Comparison of ENCODE assay signal across 8 mouse cellular contexts in the genomic region with DNA sequence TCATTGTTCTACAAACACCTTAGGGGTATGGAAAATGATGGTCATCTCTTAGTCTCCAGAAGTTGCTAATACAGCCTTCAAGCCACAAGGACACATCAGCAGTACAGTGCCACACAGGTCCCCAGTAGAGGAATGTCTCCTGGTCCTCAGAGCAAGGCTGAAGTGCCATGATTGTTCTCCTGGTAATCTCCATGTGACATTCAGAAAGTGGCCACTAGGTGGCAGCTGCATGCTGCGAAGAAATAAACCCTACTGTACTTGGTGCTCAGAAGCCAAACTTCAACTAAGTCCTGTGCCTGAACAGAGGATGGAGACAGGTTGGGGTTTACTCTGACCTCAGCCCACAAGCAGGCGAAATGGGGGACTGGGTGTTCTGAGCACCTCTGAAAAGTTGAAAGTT. TPM values are rescaled to one million over a fixed set of nuclear protein-coding genes. Genes with fewer than 3 reads are reported as not detected.
DNase-seq lines count a peak whose midpoint lies in the region; ATAC-seq and TF ChIP-seq lines count a peak whose summit lies in the region.

No protein-coding gene starts in this region.

- peak; percentile 89 to 97 for TF ChIP-seq CTCF in CH12.LX (conservative IDR thresholded peaks at IDR 0.05 in 1 of 2, IDR thresholded peaks at IDR 0.05 in 1 of 2; ENCODE audit: low read depth in 2 of 2, low read length in 2 of 2)
- peak; percentile 97 for TF ChIP-seq CTCF in heart, postnatal 0 days (IDR thresholded peaks at IDR 0.05; ENCODE audit: low read depth)
- peak; percentile 66 for TF ChIP-seq CTCF in lung, adult 2 months (IDR thresholded peaks at IDR 0.05; ENCODE audit: insufficient read depth, low read length)

- no peak for TF ChIP-seq EP300 in CH12.LX (IDR thresholded peaks at IDR 0.05; ENCODE audit: low read length)
- TF ChIP-seq EP300 in heart, postnatal 0 days (IDR thresholded peaks at IDR 0.05; ENCODE audit: low read depth) = no peak

- H3K4me3 ChIP-seq in CH12.LX (replicated peaks in 1 of 3; ENCODE audit: low read depth in 2 of 3, low read length in 2 of 3, poor library complexity in 1 of 3) = no peak overlapping the region
- H3K4me3 ChIP-seq in embryonic facial prominence, embryonic 14.5 days (ENCODE audit: low read depth, low read length) = no peak overlapping the region
- H3K4me3 ChIP-seq in heart, postnatal 0 days (ENCODE audit: low read depth, low read length) = no peak overlapping the region
- no peak overlapping the region for H3K4me3 ChIP-seq in lung, adult 2 months (replicated peaks; ENCODE audit: extremely low read depth, low read depth, low read length)
- no peak overlapping the region for H3K4me3 ChIP-seq in neural tube, embryonic 15.5 days (replicated peaks)

- no peaks in the 10 kb centered on the region for H3K9me3 ChIP-seq in CH12.LX (replicated peaks; ENCODE audit: low read length)
- H3K9me3 ChIP-seq in embryonic facial prominence, embryonic 14.5 days (ENCODE audit: control insufficient read depth, low read length) = no peaks in the 10 kb centered on the region
- no peaks in the 10 kb centered on the region for H3K9me3 ChIP-seq in heart, postnatal 0 days (replicated peaks; ENCODE audit: control insufficient read depth, low read length)
- no peaks in the 10 kb centered on the region for H3K9me3 ChIP-seq in neural tube, embryonic 15.5 days (replicated peaks)

- H3K4me2 ChIP-seq in CH12.LX (ENCODE audit: insufficient read depth, low read depth, poor library complexity, severe bottlenecking) = no peak overlapping the region
- no peak overlapping the region for H3K4me2 ChIP-seq in embryonic facial prominence, embryonic 14.5 days (ENCODE audit: low read depth, low read length)
- no peak overlapping the region for H3K4me2 ChIP-seq in heart, postnatal 0 days (ENCODE audit: low read depth, low read length)
- H3K4me2 ChIP-seq in neural tube, embryonic 15.5 days = no peak overlapping the region

- no peaks in the 10 kb centered on the region; the same call in 1 of the 2 replicates for H3K79me2 ChIP-seq in CH12.LX (replicated peaks; ENCODE audit: control insufficient read depth, extremely low read depth, insufficient read depth, poor library complexity, severe bottlenecking)

- dilution Hi-C loops in CH12.LX (cut with MboI; ENCODE audit: extremely low pct_ligation_motif_present, extremely low pct_unique_long_range_greater_than_20kb, low sequenced_read_pairs) = no loop called here

- no peaks in the 10 kb centered on the region for H3K36me3 ChIP-seq in CH12.LX (replicated peaks in 1 of 2; ENCODE audit: control insufficient read depth in 1 of 2, insufficient read depth in 1 of 2, low read length in 1 of 2)
- no peaks in the 10 kb centered on the region for H3K36me3 ChIP-seq in embryonic facial prominence, embryonic 14.5 days (ENCODE audit: control insufficient read depth, insufficient read depth, low read length)
- no peaks in the 10 kb centered on the region for H3K36me3 ChIP-seq in heart, postnatal 0 days (replicated peaks; ENCODE audit: control insufficient read depth, insufficient read depth, low read length)
- no peaks in the 10 kb centered on the region for H3K36me3 ChIP-seq in neural tube, embryonic 15.5 days

- no peak for TF ChIP-seq POLR2A in CH12.LX (IDR thresholded peaks at IDR 0.05; ENCODE audit: low read depth, low read length)
- no peak for TF ChIP-seq POLR2A in lung, adult 2 months (IDR thresholded peaks at IDR 0.05; ENCODE audit: borderline replicate concordance, extremely low read depth, low read depth, low read length)

- H3K9ac ChIP-seq in CH12.LX (ENCODE audit: insufficient read depth, low read depth) = no peak overlapping the region
- H3K9ac ChIP-seq in embryonic facial prominence, embryonic 14.5 days (ENCODE audit: low read depth, low read length) = no peak overlapping the region
- H3K9ac ChIP-seq in heart, postnatal 0 days (replicated peaks; ENCODE audit: low read depth, low read length) = no peak overlapping the region
- H3K9ac ChIP-seq in neural tube, embryonic 15.5 days (replicated peaks) = no peak overlapping the region

- in situ Hi-C loops in CH12.LX (cut with MboI; ENCODE audit: low pct_ligation_motif_present, low pct_unique_long_range_greater_than_20kb, low sequenced_read_pairs) = no loop called here

- no peak overlapping the region for H3K27ac ChIP-seq in CH12.LX (ENCODE audit: insufficient read depth, low read depth)
- H3K27ac ChIP-seq in embryonic facial prominence, embryonic 14.5 days (replicated peaks; ENCODE audit: low read depth, low read length) = no peak overlapping the region
- H3K27ac ChIP-seq in heart, postnatal 0 days (ENCODE audit: low read depth) = no peak overlapping the region
- H3K27ac ChIP-seq in neural tube, embryonic 15.5 days (replicated peaks) = no peak overlapping the region

- H3K4me1 ChIP-seq in CH12.LX (ENCODE audit: control insufficient read depth in 1 of 2, insufficient read depth in 2 of 2) = peaks cover 21 to 51% of the 10 kb centered on the region in 2 experiments
- no peaks in the 10 kb centered on the region for H3K4me1 ChIP-seq in embryonic facial prominence, embryonic 14.5 days (ENCODE audit: control insufficient read depth, insufficient read depth, low read length)
- H3K4me1 ChIP-seq in heart, postnatal 0 days (ENCODE audit: control insufficient read depth, insufficient read depth) = no peaks in the 10 kb centered on the region
- H3K4me1 ChIP-seq in lung, adult 2 months (ENCODE audit: control insufficient read depth, insufficient read depth, low read length) = no peaks in the 10 kb centered on the region
- H3K4me1 ChIP-seq in neural tube, embryonic 15.5 days = no peaks in the 10 kb centered on the region

- no peaks in the 10 kb centered on the region for H3K27me3 ChIP-seq in CH12.LX (replicated peaks)
- H3K27me3 ChIP-seq in embryonic facial prominence, embryonic 14.5 days (replicated peaks; ENCODE audit: control insufficient read depth, insufficient read depth, low read length) = no peaks in the 10 kb centered on the region
- H3K27me3 ChIP-seq in heart, postnatal 0 days (ENCODE audit: control insufficient read depth, insufficient read depth, low read length) = no peaks in the 10 kb centered on the region
- H3K27me3 ChIP-seq in neural tube, embryonic 15.5 days (replicated peaks) = no peaks in the 10 kb centered on the region

- peak; percentile 97 for TF ChIP-seq RAD21 in CH12.LX (IDR thresholded peaks at IDR 0.05; ENCODE audit: low read depth, low read length)

- peak; percentile 92 for DNase-seq in CH12.LX (ENCODE audit: extremely low read depth)
- peak; percentile 25 to 45 for DNase-seq in adrenal gland, postnatal 4 days (ENCODE audit: low spot score in 2 of 2)
- peak; percentile 87 for DNase-seq in embryonic facial prominence, embryonic 14.5 days (ENCODE audit: low spot score)
- DNase-seq in heart, postnatal 0 days (ENCODE audit: low spot score) = peak; percentile 79
- DNase-seq in large intestine, adult 2 months (ENCODE audit: low read depth, low spot score) = peak; percentile 56
- DNase-seq in lung, adult 2 months = peak; percentile 72
- DNase-seq in testis, postnatal 14 days (ENCODE audit: low spot score) = peak; percentile 29

- WGBS in embryonic facial prominence, embryonic 14.5 days = 6% methylated on average over 2 of the region's 2 CpGs
- 4% methylated on average over 2 of the region's 2 CpGs for WGBS in heart, postnatal 0 days
- 3% methylated on average over 2 of the region's 2 CpGs for WGBS in large intestine, adult 2 months
- WGBS in lung, adult 2 months = 3% methylated on average over 2 of the region's 2 CpGs
- 8% methylated on average over 2 of the region's 2 CpGs for WGBS in neural tube, embryonic 15.5 days

- peak; percentile 75; the same call in 1 of the 2 replicates for ATAC-seq in embryonic facial prominence, embryonic 14.5 days (ENCODE audit: low read depth)
- peak; percentile 60 for ATAC-seq in heart, postnatal 0 days (ENCODE audit: insufficient read depth, low read depth)
- peak; percentile 59; the same call in 1 of the 2 replicates for ATAC-seq in neural tube, embryonic 15.5 days (ENCODE audit: low FRiP score)

TF ChIP-seq in CH12.LX, 34 proteins besides CTCF, POLR2A, EP300 and RAD21:
- TF ChIP-seq MYC (IDR thresholded peaks at IDR 0.05; ENCODE audit: low read depth, low read length) = peak; percentile 94
- TF ChIP-seq RCOR1 (conservative IDR thresholded peaks at IDR 0.05; ENCODE audit: low read depth, low read length) = no peak
- no peak for TF ChIP-seq NRF1 (IDR thresholded peaks at IDR 0.05; ENCODE audit: low read depth, low read length)
- no peak for TF ChIP-seq ZNF384 (IDR thresholded peaks at IDR 0.05; ENCODE audit: low read depth, low read length)
- TF ChIP-seq USF2 (conservative IDR thresholded peaks at IDR 0.05; ENCODE audit: low read depth, low read length) = 0 out of 2 replicates have a peak, but pooled peaks have one; percentile 5
- peak; percentile 96 for TF ChIP-seq MAX (IDR thresholded peaks at IDR 0.05; ENCODE audit: low read length)
- 0 out of 2 replicates have a peak, but pooled peaks have one; percentile 16 for TF ChIP-seq BHLHE40 (IDR thresholded peaks at IDR 0.05; ENCODE audit: low read depth, low read length)
- peak; percentile 86 for TF ChIP-seq ZC3H11A (IDR thresholded peaks at IDR 0.05; ENCODE audit: low read depth, low read length)
- TF ChIP-seq SMC3 (IDR thresholded peaks at IDR 0.05; ENCODE audit: low read depth, low read length) = peak; percentile 98
- TF ChIP-seq UBTF (IDR thresholded peaks at IDR 0.05; ENCODE audit: low read depth, low read length) = no peak

RNA-seq across cellular contexts. Expression of a gene that starts 14.9 kb away (rescaled TPM):
- total RNA-seq in CH12.LX (2012; rRNA removed) = 34.2 and 41.7 TPM in 2 replicates
- 40.4 and 43.3 TPM in 2 replicates for total RNA-seq in CH12.LX (2014; rRNA removed)
- 203 and 232 TPM in 2 replicates for polyA plus RNA-seq in CH12.LX (2012; ENCODE audit: insufficient read length, low read depth)
- 1 to 10 TPM; 1.8 to 1.9 TPM for total RNA-seq in adrenal gland, postnatal 4 days (2021)
- polyA plus RNA-seq in embryonic facial prominence, embryonic 14.5 days (2014; fragmentation: Nextera tagmentation; extraction: Ambion mirVana) = 0.88 and 1.6 TPM in 2 replicates
- total RNA-seq in heart, postnatal 0 days (2014; rRNA removed; ENCODE audit: low replicate concordance) = not detected in 2 replicates
- 0.14 and 0.40 TPM in 2 replicates for polyA plus RNA-seq in heart, postnatal 0 days (2015; fragmentation: Nextera tagmentation; extraction: Ambion mirVana)
- polyA plus RNA-seq in large intestine, adult 2 months (2012; rRNA removed) = 1.8 and 2.8 TPM in 2 replicates
- polyA plus RNA-seq in lung, adult 2 months (2012; rRNA removed) = 2.8 and 3.9 TPM in 2 replicates
- 0.77 and 0.87 TPM in 2 replicates for polyA plus RNA-seq in neural tube, embryonic 15.5 days (2015; fragmentation: Nextera tagmentation; extraction: Ambion mirVana)

Comparison
In these comparisons a context has a peak if more than half of its experiments do, and no peak if none do; other contexts are left out.
1. DNase-seq: peak in every context shown above with its lines; median percentile 92 in CH12.LX; 87 in embryonic facial prominence, embryonic 14.5 days; 79 in heart, postnatal 0 days; 72 in lung, adult 2 months; 56 in large intestine, adult 2 months; 35 in adrenal gland, postnatal 4 days; 29 in testis, postnatal 14 days.
2. RNA of a gene that starts 14.9 kb away (polyA plus RNA-seq): 203 to 232 TPM in CH12.LX; 2.8 to 3.9 TPM in lung, adult 2 months, 1.8 to 2.8 TPM in large intestine, adult 2 months, 0.88 to 1.6 TPM in embryonic facial prominence, embryonic 14.5 days, 0.77 to 0.87 TPM in neural tube, embryonic 15.5 days and 0.14 to 0.40 TPM in heart, postnatal 0 days; every median in the first group is over 10 times any median in the second.
3. Peak in every context shown above with its lines, with median percentiles within 50 percentile points of each other: CTCF ChIP-seq and ATAC-seq.